Mouse (Mus musculus) liver, embryonic 14.5 days (tissue): ENCODE measurements around the gene Fam122a. TPM values are rescaled to one million over a fixed set of nuclear protein-coding genes. Genes with fewer than 3 reads are reported as not detected.

Experiments used
- ATAC-seq: fragments of 200-750 bp; cut with Nextera tagmentation; 2 replicates; pipeline ENCODE4 v1.8.0; 2017; ENCODE audit warnings: moderate number of reproducible peaks, mild to moderate bottlenecking, moderate library complexity; ENCODE audit not compliant: insufficient read depth
- DNase-seq, 3 experiments: peaks; one replicate each; pipeline ENCODE4 v3.0.0-alpha.2; 2012 to 2013; ENCODE audit warnings: low read depth in 3 of 3, low spot score in 3 of 3
- H3K27ac ChIP-seq: fragments of 300-500 bp; sonication (generic); 2 replicates; pipeline ENCODE4 v1.5.1; 2014; ENCODE audit warnings: moderate library complexity, mild to moderate bottlenecking, control low read depth, inconsistent platforms
- H3K27me3 ChIP-seq: fragments of 300-500 bp; sonication (generic); 2 replicates; pipeline ENCODE4 v1.6.1; 2014; ENCODE audit warnings: mild to moderate bottlenecking, low read length, moderate library complexity; ENCODE audit not compliant: control insufficient read depth, insufficient read depth
- H3K36me3 ChIP-seq: fragments of 300-500 bp; sonication (generic); replicated peaks from 2 replicates; pipeline ENCODE4 v1.6.1; 2014; ENCODE audit warnings: low read depth; ENCODE audit not compliant: control insufficient read depth, insufficient read depth
- H3K4me1 ChIP-seq, 2 experiments: fragments of 200-500 bp in 1 of 2; fragments of 300-500 bp in 1 of 2; sonication (generic) in 1 of 2; replicated peaks; 2 replicates each; pipeline ENCODE4 v1.6.1; 2012 to 2014; ENCODE audit warnings: antibody characterized with exemption in 1 of 2, inconsistent platforms in 1 of 2, low read length in 1 of 2; ENCODE audit not compliant: control insufficient read depth in 2 of 2, insufficient read depth in 2 of 2
- H3K4me2 ChIP-seq: fragments of 300-500 bp; sonication (generic); 2 replicates; pipeline ENCODE4 v1.6.1; 2014; ENCODE audit warnings: low read depth, mild to moderate bottlenecking, control low read depth, moderate library complexity
- H3K4me3 ChIP-seq, 2 experiments: fragments of 200-500 bp in 1 of 2; fragments of 300-500 bp in 1 of 2; sonication (generic) in 1 of 2; 2 replicates each; pipeline ENCODE4 v1.5.1; 2012 to 2014; ENCODE audit warnings: low read depth in 2 of 2, low read length in 2 of 2, mild to moderate bottlenecking in 2 of 2, control low read depth in 1 of 2, inconsistent platforms in 1 of 2, moderate library complexity in 1 of 2; ENCODE audit not compliant: insufficient read depth in 1 of 2
- H3K9ac ChIP-seq: fragments of 300-500 bp; sonication (generic); replicated peaks from 2 replicates; pipeline ENCODE4 v1.6.1; 2014; ENCODE audit warnings: mild to moderate bottlenecking, control low read depth, moderate library complexity
- H3K9me3 ChIP-seq: fragments of 300-500 bp; sonication (generic); 2 replicates; pipeline ENCODE4 v1.6.1; 2016; ENCODE audit warnings: low read length, mixed read lengths; ENCODE audit not compliant: control insufficient read depth
- CTCF ChIP-seq: IDR thresholded peaks from 2 replicates; pipeline ENCODE4 v1.5.1; 2016; ENCODE audit warnings: antibody characterized with exemption, low read depth, control low read depth
- EP300 ChIP-seq: IDR thresholded peaks from 2 replicates; pipeline ENCODE4 v1.6.1; 2016; ENCODE audit warnings: antibody characterized with exemption, low read depth
- WGBS: fragments of 180-500 bp; shearing (Covaris S2); extraction: QIAGEN DNeasy Blood & Tissue Kit; methylation state at CpG from one replicate; pipeline ENCODE4 v1.1.7; 2014; ENCODE audit not compliant: insufficient replicate concordance; 5-methylcytosine and 5-hydroxymethylcytosine counted together
- polyA plus RNA-seq, 2 experiments: library from polyadenylated mRNA; depleted of rRNA in 1 of 2; stranded (reverse) in 1 of 2; unstranded in 1 of 2; fragments of >200 nt; fragmentation: Nextera tagmentation in 1 of 2; extraction: Ambion mirVana in 1 of 2; gene quantifications; 2 replicates each; pipeline versions ENCODE4 v1.2.1 to v1.2.3; 2012 to 2014

Fam122a gene
- polyA plus RNA-seq, 2 experiments, result 14.9 to 22.8 TPM

DNA sequence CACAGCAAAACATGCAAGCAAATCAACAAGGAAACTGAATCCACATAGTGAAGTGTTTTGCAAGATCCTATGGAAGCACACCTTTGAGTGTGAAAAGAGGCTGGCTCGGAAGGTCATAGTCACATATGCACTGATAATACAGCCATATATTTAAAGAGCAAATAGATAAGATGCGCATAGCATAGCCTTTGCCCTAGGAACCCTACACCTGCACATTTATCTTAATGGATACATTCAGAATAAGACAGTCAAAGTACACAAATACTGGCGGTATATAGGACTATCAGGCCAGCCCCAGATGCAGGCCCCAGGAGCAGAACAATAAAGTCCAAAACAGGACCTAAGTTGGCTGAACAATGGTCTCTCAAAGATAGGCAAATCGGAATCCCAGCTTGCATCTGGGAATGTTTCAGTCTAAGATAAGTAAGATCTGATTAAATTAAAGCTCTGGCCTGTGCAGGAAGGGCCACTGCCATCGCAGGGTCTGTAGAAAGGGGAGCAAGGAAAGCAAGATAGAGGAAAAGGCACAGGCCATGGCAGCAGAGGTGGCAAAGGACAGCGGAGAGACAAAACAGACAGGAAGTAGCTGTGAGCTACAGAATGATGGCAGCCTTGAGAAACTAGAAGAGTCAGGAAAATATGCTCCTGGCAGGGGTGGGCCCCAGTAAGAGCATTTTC lies 42.7 kb upstream of the Fam122a start:
- no peaks in the 10 kb centered on the region for H3K27me3 ChIP-seq
- H3K4me1 ChIP-seq, result peaks cover 49 to 52% of the 10 kb centered on the region in 2 experiments
- peak overlapping the region; percentile 12; the same call in 1 of the 2 replicates for H3K27ac ChIP-seq
- DNase-seq (no peak), ATAC-seq (no peak)
- no peaks in the 10 kb centered on the region for H3K36me3 ChIP-seq
- no peak overlapping the region for H3K4me3 ChIP-seq
- no peak overlapping the region for H3K4me2 ChIP-seq
- no peak for TF ChIP-seq EP300
- no peak for TF ChIP-seq CTCF
- no peaks in the 10 kb centered on the region for H3K9me3 ChIP-seq
- 44% methylated on average over 6 of the region's 6 CpGs for WGBS
- no peak overlapping the region for H3K9ac ChIP-seq

DNA sequence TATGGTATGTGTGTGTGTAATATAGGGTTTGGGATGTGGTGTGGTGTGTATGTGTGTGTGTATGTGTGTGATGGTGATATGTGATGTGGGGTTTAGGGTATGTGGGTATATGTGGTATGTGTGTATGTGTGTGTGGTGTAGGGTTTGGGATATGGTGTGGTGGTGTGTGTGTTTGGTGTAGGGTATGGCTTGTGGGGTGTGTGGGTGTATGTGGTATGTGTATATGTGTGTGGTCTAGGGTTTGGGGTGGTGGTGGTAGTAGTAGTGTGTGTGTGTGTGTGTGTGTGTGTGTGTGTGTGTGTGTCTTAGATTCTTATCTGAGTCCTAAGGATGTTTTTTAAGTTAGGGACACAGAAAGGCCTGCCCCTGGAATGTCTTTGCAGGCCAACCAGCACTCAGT lies 41.2 kb upstream of the Fam122a start:
- Histone ChIP-seq H3K36me3 (no peaks in the 10 kb centered on the region), H3K9ac (no peak overlapping the region), H3K27ac (peak overlapping the region; percentile 31), H3K27me3 (no peaks in the 10 kb centered on the region), H3K4me1 (peaks cover 64 to 66% of the 10 kb centered on the region in 2 experiments), H3K4me2 (no peak overlapping the region), H3K4me3 (no peak overlapping the region), H3K9me3 (no peaks in the 10 kb centered on the region)
- TF ChIP-seq EP300 (no peak), CTCF (no peak)
- DNase-seq (no peak), ATAC-seq (no peak)

DNA sequence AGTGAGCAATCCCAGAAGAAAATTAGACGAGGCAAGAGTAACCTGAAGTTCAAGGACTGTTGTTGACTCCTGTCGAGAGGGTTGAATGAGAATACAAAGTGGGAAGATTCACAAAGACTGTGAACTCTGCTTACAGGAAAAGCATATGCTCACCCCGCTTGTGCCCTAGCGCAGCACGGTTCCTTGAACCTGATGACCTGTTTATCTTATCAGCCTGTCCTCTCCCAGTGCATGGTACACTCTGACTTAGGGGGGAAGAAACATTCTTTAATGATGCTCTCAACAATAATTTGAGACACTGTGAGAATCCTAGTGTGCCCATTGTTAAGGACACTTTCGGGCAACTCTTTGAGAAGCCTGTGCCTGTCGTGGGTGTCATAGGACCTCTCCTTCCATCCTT lies 39.9 kb upstream of the Fam122a start:
- Histone ChIP-seq H3K4me1 (peaks cover 70 to 77% of the 10 kb centered on the region in 2 experiments), H3K4me3 (no peak overlapping the region), H3K9me3 (no peaks in the 10 kb centered on the region), H3K36me3 (no peaks in the 10 kb centered on the region), H3K27ac (peak overlapping the region; percentile 71), H3K27me3 (no peaks in the 10 kb centered on the region), H3K9ac (peak overlapping the region; percentile 42), H3K4me2 (peak overlapping the region; percentile 48)
- ATAC-seq (no peak), DNase-seq (no peak)
- 38% methylated on average over 7 of the region's 7 CpGs for WGBS
- no peak for TF ChIP-seq EP300
- no peak for TF ChIP-seq CTCF

DNA sequence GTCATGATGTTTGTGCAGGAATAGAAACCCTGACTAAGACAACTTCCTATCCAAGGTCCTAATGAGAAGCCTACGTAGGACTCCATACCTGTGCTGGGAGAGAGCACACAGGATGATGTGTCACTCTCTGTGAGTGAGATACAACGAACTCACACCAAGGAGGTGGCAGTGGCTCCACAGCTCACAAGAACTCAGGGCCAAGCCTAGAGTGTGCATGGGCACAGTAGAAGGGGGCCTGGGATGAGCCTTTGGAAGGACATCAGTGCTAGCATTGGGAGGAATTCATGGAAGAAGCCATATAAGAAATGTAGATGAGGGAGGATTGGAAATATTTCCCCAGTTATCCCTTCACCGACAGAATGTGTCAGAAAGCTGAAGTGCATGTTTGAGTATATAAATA lies 38.8 kb upstream of the Fam122a start:
- no peaks in the 10 kb centered on the region for H3K9me3 ChIP-seq
- H3K4me3 ChIP-seq, result no peak overlapping the region
- H3K4me2 ChIP-seq, result peak overlapping the region; percentile 14; the same call in 1 of the 2 replicates
- H3K27ac ChIP-seq, result peak overlapping the region; percentile 69
- 80% methylated on average over 3 of the region's 3 CpGs for WGBS
- ATAC-seq (no peak), DNase-seq (no peak)
- no peak overlapping the region for H3K9ac ChIP-seq
- no peaks in the 10 kb centered on the region for H3K27me3 ChIP-seq
- peaks cover 76 to 78% of the 10 kb centered on the region in 2 experiments for H3K4me1 ChIP-seq
- H3K36me3 ChIP-seq, result no peaks in the 10 kb centered on the region
- TF ChIP-seq EP300 (no peak), CTCF (no peak)

DNA sequence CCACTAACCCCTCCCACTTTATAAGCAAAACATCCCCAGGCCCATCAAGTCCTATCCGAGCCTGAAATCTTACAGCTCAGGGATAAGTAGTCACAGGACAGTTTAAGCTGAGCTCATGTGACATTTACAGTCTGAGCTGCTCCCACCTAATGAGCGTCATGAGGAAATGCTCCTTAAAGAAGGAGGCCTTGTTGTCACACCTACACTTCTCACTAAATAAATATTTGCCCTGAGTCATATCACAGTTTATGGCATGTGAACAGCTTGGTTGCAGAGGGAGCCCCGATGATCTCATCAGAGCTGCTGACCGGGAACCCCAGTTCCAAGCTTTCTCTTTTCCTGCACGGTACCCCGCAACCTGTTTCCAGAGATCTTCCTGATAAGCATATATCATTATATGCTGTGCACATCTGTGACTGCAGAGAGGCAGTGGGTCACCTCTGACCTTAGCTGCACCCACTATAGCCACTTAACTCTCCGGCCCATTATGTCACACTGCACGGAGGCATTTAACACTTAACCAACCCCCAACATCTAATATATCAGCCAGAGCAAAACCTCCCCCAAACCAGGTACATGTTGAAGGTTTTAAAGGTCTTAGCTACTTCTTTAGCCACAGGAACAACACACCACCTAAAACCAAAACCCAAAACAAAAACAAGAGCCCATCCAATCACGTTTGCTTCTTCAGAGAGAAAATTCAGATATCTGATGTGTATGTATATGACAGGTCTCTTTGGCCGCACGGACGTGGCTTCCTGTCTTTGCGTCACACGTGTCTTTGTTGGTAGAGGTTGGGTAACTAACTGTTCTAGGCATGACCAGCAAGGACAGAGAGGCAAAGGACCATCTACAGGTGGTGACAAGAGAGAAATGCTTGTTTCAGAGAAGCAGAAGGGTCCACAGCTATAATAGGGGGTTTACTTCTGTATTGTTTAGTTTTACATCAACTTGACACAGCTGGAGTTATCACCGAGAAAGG lies 37.8 kb upstream of the Fam122a start:
- no peak for DNase-seq
- TF ChIP-seq CTCF (no peak), EP300 (no peak)
- H3K4me1 ChIP-seq, result peaks cover 76 to 77% of the 10 kb centered on the region in 2 experiments
- peak overlapping the region; percentile 59 for H3K4me2 ChIP-seq
- H3K9me3 ChIP-seq, result no peaks in the 10 kb centered on the region
- H3K36me3 ChIP-seq, result no peaks in the 10 kb centered on the region
- peak overlapping the region; percentile 99 for H3K27ac ChIP-seq
- ATAC-seq, result no peak
- H3K4me3 ChIP-seq, result no peak overlapping the region
- H3K9ac ChIP-seq, result peak overlapping the region; percentile 48
- H3K27me3 ChIP-seq, result no peaks in the 10 kb centered on the region
- 70% methylated on average over 15 of the region's 15 CpGs for WGBS
